Mouse (Mus musculus) small intestine, adult 2 months (tissue): Measurements from ENCODE around the gene Ppp1r21.

Experiments
- CTCF ChIP-seq: fragments of 200-500 bp; IDR thresholded peaks from 2 replicates; pipeline ENCODE4 v1.5.1; 2012; ENCODE audit warnings: low read depth, mild to moderate bottlenecking, control low read depth, inconsistent platforms, low read length, moderate library complexity, mixed read lengths; ENCODE audit not compliant: insufficient replicate concordance, insufficient read length; ENCODE audit errors: extremely low read depth
- POLR2A ChIP-seq: fragments of 200-500 bp; IDR thresholded peaks from 2 replicates; pipeline ENCODE4 v1.6.1; 2012; ENCODE audit warnings: low read depth, mild to moderate bottlenecking, control low read depth, inconsistent platforms, low read length, moderate library complexity

- TF ChIP-seq CTCF (no peak), POLR2A (no peak)
These were observed 85.7 kb downstream of the Ppp1r21 start for GRCm38 (mm10) chr17:88615492-88616155.
